Mouse (Mus musculus) c-Kit-positive CD71-positive TER-119-positive erythroid progenitor cells, embryonic 14.5 days (primary cell): Measurements from ENCODE around the gene Zfp365.

Source experiments
- DNase-seq: peaks from one replicate; pipeline ENCODE4 v3.0.0-alpha.2; 2013; ENCODE audit warnings: low spot score

The Zfp365 gene

GRCm38 (mm10) chr10:67912337-67912776 is at the start of gene Zfp365:
TSS of gene Zfp365 (minus strand) at chr10:67912662.
- DNase-seq, result no peak

DNA sequence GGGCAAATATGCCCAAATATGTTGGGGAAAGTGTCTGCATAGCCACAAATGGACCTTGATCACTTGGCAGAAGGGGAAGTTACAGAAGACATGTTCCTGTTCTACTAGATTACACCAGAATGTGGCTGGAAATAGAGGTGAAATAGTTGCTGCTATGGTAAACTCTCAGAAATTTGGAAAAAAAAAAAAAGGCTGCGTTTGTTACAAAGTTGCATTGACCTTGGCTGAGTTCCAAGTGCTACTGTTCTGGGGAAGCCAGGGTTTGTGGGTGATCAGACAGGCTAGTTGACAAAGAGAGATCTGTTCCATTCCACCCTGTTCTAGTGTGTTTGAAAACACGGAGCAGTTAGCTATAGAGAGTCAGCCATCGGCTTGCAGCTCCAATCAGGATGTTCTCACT is 47.5 kb upstream of the Zfp365 start:
- DNase-seq, result no peak

- DNase-seq, result no peak
Observed at GRCm38 (mm10) chr10:67955982-67956381, 43.5 kb upstream of the Zfp365 start.

GRCm38 (mm10) chr10:67951690-67952089 is 39.2 kb upstream of the Zfp365 start:
- no peak for DNase-seq

DNA sequence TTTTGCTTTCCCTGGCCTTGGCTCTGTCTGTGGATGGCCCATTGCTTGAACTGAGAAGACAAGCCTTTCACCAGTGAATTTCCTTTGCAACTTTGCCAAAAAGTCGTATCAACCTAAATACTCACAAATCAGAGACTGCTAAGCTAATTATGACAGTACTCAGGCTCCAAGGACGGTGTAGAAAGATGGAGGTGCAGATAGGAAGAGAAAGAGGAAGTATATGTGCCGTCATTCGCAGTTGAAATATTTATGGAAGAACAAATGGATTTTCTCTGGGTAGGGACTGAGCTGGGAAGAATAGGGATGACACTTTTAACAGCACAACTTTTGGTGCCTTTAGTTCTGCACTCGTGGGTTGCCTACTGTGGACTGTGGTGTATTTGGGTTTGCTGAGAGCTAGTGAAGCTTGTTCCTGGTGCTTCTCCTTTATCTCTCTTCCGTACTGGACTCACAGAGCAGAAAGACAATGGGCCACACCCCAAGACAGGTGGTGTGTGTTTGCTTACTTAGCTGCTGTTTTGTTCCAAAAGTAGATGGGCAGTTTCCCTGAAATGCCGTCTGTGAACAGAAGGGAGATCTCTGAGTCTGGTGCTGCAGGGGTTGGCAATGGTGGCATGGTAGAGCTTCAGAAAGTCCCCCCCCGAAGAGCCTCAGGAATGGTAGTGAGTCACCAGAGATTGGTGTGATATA is 37.7 kb upstream of the Zfp365 start:
- DNase-seq, result no peak

DNA sequence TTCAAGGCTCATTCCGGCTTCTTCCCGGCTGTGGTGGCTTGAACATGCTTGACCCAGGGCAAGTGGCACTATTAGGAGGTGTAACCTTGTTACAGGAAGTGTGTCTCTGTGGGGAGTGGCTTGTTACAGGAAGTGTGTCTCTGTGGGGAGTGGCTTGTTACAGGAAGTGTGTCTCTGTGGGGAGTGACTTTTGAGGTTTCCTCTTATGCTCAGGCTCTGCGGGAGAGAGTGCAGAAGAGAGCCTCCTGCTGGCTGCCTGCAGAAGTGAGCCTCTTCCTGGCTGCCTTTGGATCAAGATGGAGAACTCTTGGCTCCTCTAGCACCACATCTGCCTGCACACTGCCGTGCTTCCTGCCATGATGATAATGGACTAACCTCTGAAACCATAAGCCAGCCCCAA is 31.1 kb upstream of the Zfp365 start:
- no peak for DNase-seq

GRCm38 (mm10) chr10:67939546-67939945 is 27.1 kb upstream of the Zfp365 start:
- no peak for DNase-seq

DNA sequence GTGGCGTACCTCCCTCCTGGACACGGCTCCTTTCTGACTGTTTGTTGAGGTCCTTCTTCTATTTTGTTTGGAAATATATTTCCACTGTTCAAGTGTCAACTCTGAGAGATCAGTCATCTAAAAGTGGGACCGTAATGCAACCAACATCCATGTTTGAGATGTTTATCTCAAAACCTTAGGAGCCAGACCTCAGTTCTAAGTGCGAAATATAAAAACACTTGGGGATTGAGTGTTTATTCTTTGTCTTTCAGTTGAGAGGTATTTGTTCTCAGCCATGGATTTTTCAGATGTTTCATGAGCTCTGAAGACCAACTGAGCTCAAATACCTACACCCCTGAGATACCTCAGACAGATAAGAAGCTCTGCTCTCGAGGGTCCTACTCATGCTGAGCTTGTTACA is 25.3 kb upstream of the Zfp365 start:
- DNase-seq, result no peak

GRCm38 (mm10) chr10:67936944-67937343 is 24.5 kb upstream of the Zfp365 start:
- DNase-seq, result no peak

GRCm38 (mm10) chr10:67932780-67933179 is 20.3 kb upstream of the Zfp365 start:
- no peak for DNase-seq

GRCm38 (mm10) chr10:67931328-67931727 is 18.9 kb upstream of the Zfp365 start:
- no peak for DNase-seq

DNA sequence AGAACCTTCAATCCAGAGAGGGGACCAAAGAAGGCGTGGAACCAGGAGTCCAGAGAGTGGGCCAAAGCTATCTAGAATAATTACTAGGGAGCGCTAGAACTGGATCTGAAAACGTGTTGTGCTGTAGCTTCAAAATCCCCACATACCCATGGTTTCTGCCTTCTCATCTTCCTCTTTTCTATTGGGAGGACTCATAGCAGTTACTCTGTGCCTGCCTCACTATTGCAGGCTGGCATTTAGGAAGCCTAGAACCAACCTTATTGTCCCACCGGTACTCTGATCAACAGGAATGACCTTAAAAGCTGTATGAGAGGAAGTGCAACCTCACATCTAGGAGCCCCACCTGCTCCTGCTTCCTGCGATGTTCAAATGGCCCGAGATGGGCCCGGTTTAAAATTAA is 16.1 kb upstream of the Zfp365 start:
- DNase-seq, result no peak

GRCm38 (mm10) chr10:67927718-67928455 is 15.4 kb upstream of the Zfp365 start:
- no peak for DNase-seq

DNA sequence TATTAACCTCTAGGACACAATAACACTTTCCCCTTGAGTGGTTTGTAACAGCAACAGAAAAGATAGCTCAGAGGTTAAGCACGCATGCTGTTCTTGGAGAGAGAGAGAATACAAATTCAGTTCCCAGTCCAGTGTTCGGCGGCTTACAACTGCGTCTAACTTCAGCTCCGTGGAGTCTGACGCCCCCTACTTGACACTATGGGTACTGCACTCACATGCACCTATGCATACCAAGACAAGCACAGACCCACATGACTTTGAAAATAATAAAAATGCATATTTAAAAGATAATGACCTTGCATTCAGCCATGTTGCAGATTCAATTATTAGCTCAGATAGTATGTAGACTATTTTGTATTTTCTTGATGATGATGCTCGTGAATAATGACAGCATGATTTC is 11.6 kb upstream of the Zfp365 start:
- DNase-seq, result no peak

GRCm38 (mm10) chr10:67921777-67922176 is 9.3 kb upstream of the Zfp365 start:
- no peak for DNase-seq

GRCm38 (mm10) chr10:67919706-67920105 is 7.2 kb upstream of the Zfp365 start:
- DNase-seq, result no peak

DNA sequence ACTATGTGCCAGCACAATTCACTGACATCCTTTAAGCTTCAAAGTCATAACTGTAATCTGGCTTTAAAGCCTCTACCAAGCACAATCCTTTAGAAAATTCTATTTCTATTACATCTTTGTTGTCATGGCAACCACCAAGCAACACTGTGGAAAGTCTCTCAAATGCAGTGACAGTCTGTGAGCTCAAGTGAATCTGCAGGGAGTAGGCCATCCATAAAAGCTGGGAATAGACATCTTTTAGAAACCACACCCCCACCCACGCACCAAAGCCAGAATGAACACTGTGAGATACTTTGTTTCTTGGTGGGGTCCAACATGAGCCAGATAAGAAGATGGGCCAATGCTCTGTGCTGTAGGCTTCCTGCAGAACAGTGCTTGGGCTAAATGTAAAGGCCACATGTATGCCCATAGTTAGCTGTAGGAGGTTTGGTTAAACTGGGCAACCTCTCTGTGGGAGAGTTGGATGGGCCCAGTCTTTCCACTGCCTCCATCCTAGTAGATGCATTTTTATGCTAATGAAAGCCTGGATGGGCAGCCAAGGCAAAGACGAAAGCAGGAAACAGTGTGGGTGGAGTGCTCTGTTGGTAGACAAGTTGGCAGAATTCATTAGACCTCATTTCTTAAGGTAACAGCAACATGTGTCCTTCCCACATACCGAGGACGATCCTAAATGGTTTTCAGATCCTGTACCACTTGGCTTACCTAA is 5.9 kb upstream of the Zfp365 start:
- DNase-seq, result no peak

DNA sequence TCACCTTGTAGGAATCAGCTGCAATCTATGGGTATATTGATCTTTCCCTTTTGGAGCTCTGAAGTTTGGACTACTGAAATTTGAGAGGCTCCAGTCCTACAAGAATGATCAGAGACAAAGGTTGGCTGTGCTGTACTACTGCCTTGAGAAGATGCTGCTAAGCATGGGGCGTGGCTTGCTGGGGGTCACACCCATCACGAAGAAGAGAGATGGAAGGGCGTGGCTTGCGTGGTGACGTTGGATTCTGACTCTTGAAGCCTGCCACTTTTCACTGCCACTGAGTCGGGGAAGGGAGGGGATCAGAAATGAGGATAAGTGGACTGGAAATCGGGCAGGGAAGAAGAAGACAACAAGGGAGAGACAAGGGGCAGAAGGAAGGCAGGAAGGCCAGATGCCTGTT is 4.9 kb upstream of the Zfp365 start:
- no peak for DNase-seq

DNA sequence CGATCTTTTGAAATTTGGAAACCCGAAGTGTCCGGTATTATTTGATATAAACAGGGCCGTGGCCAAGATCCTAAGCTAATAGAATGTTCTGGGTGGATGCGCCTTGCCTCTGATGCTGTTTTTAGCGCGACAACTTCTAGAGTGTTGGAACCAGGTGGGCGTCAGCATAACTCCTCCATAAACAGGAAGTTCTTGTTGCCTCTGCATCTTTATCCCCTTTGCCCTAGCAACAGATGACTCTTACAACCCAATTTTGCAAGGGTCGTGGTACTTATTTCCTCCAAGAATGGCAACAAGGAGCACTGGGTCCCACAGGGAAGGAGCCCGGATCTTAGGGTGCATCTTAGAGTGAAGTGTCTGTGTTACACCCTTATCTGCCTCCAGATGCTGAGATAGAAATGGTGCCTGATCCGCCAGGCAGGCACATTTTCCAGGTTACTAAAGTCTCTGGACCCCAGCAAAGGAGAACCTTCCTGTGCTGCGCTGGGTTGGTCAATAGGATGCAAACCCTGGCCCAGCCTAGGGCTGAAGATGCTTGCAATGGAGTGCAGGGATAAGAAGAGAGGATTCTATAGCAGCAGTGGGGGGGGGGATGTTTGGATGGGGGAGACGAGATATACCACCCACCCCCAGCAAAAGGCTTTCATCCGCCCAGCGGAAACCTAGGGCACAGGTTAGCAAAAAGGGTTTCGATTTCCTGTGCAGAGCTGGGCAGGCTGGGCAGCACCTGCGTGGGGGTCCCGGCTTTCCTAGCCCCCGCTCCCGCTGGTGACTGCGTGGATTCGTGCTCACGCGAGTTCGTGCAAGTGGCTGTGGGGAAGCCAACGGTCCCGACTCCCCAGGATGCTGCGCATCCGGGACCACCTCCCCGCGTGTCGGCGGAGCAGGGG is 770 bp downstream of the Zfp365 start:
- DNase-seq, result no peak

GRCm38 (mm10) chr10:67907931-67908330 is 4.5 kb downstream of the Zfp365 start:
- DNase-seq, result no peak

DNA sequence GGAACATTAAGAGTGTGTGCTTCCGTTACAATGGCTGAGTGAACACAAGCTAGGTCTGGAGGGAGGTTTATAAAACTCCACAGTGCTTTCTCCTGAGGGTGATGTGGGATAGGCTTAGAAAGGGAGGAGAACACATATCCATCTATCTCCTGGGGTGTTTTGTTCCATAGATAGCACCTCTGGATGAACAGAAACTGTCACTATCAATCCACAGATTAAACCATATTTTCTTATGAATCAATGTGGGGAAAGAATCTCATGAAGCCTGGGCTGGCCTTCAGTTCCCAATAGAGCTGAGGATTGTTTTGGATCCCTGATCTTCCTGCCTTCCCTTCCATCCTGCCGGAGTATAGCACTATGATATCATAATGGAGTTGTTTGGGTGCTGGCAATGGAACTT is 5.5 kb downstream of the Zfp365 start:
- no peak for DNase-seq

DNA sequence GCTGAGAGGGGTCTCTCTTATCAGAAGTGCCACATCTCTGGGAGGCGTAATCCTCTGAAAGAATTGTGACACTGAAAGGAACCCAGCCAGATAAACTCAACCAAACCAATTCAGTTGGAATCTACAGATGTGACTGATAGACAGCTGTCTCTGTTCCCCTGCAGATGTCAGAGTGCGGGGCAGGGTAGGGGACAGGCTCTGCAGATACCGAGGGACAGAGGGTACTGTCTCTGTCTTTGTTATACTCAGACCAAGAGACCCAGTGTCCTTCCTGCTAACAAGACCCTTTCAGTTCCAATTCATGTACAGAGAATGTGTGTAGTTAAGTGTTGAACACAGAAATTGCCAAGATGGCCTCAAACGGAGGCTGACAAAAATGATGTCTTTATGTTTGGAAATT is 6.4 kb downstream of the Zfp365 start:
- DNase-seq, result no peak
